8 mouse cellular contexts compared by ENCODE assay signal in the genomic region with DNA sequence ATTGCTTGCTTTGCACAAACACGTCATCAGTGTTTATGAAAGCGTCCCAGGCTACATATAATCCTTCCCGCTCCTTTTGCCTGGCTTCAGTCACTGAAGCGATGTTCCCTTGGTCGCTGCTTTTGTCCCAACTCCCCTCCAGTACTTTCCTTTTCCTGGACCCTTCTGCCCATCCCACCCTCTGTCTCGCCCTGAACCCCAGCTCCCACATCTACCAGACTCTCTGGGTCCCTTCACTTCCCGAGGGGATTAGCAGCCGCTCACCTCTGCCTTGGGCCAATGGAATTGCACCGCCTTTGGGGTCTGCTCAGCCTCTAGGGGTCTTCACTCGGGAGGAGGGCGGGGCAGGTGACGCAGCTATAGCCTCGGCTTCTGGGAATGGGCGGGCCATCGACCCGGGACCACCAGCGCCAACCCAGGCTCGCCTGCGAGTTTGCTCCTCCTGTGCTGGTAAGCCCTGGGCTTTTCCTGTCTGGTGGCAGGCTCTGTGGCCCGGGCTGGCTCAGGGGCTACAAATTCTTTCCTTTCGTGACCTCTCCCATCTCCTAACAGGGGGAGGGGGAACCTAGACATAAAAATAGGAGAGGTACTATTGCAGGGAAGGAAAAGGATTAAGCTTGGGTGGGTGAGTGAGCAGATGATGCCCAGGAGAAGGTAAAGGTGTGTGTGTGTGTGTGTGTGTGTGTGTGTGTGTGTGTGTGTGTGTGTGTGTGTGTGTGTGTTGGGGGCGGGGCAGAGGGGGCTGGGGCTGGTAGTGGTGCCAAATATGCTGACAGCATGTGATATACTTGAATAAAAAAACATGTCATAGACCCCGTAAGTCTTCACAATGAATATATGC. TPM values are rescaled to one million over a fixed set of nuclear protein-coding genes. Genes with fewer than 3 reads are reported as not detected.
DNase-seq lines count a peak whose midpoint lies in the region; ATAC-seq and TF ChIP-seq lines count a peak whose summit lies in the region.

A gene (minus strand): TSS at position 330 of the 841 bp plus-strand sequence.

- peak within 1 kb of the TSS; percentile 9; the same call in 1 of the 2 replicates for H3K9ac ChIP-seq in ES-Bruce4 (ENCODE audit: low read depth, poor library complexity, severe bottlenecking)
- peak within 1 kb of the TSS; percentile 76 for H3K9ac ChIP-seq in embryonic facial prominence, embryonic 13.5 days
- peak within 1 kb of the TSS; percentile 79 for H3K9ac ChIP-seq in heart, embryonic 12.5 days

- peak within 1 kb of the TSS; percentile 70 for H3K4me3 ChIP-seq in ES-Bruce4 (ENCODE audit: low read depth, low read length)
- H3K4me3 ChIP-seq in embryonic facial prominence, embryonic 13.5 days, result peak within 1 kb of the TSS; percentile 62
- peak within 1 kb of the TSS; percentile 91 for H3K4me3 ChIP-seq in heart, embryonic 12.5 days

- no peak for TF ChIP-seq EP300 in ES-Bruce4 (IDR thresholded peaks at IDR 0.05; ENCODE audit: insufficient read depth, low read depth, low read length)

- TF ChIP-seq POLR2A in ES-Bruce4 (IDR thresholded peaks at IDR 0.05; ENCODE audit: insufficient read depth, low read length), result no peak

- peak; percentile 92 for ATAC-seq in embryonic facial prominence, embryonic 13.5 days (ENCODE audit: insufficient number of reproducible peaks, insufficient read depth, low FRiP score, low TSS enrichment, low read depth)
- ATAC-seq in heart, embryonic 12.5 days (ENCODE audit: insufficient number of reproducible peaks, low FRiP score), result peak; percentile 89

- DNase-seq in adrenal gland, postnatal 25 days, result peak; percentile 24
- DNase-seq in layer of hippocampus, postnatal 10 days (ENCODE audit: low spot score in 2 of 2), result peak; percentile 59 to 68
- DNase-seq in lung, postnatal 14 days, result peak; percentile 32
- peak; percentile 34 for DNase-seq in retina, postnatal 7 days (ENCODE audit: low read depth, low spot score)
- DNase-seq in spleen, adult 12 weeks (ENCODE audit: low spot score), result no peak

- 2% methylated on average over 23 of the region's 23 CpGs for WGBS in embryonic facial prominence, embryonic 13.5 days
- WGBS in heart, embryonic 12.5 days, result 4% methylated on average over 22 of the region's 23 CpGs

- H3K27ac ChIP-seq in ES-Bruce4 (ENCODE audit: insufficient read depth, low read length), result no peak within 1 kb of the TSS
- H3K27ac ChIP-seq in embryonic facial prominence, embryonic 13.5 days, result peak within 1 kb of the TSS; percentile 81
- H3K27ac ChIP-seq in heart, embryonic 12.5 days (ENCODE audit: poor library complexity, severe bottlenecking), result peak within 1 kb of the TSS; percentile 58

- H3K4me1 ChIP-seq in ES-Bruce4 (ENCODE audit: control insufficient read depth, insufficient read depth, low read length), result no peaks in the 10 kb centered on the region
- peaks cover 12% of the 10 kb centered on the region for H3K4me1 ChIP-seq in embryonic facial prominence, embryonic 13.5 days
- H3K4me1 ChIP-seq in heart, embryonic 12.5 days (replicated peaks), result no peaks in the 10 kb centered on the region

- H3K27me3 ChIP-seq in ES-Bruce4 (ENCODE audit: control insufficient read depth, insufficient read depth, low read length, poor library complexity, severe bottlenecking), result no peaks in the 10 kb centered on the region; the same call in 1 of the 2 replicates
- no peaks in the 10 kb centered on the region for H3K27me3 ChIP-seq in embryonic facial prominence, embryonic 13.5 days
- H3K27me3 ChIP-seq in heart, embryonic 12.5 days (replicated peaks), result no peaks in the 10 kb centered on the region

- TF ChIP-seq CTCF in ES-Bruce4 (IDR thresholded peaks at IDR 0.05; ENCODE audit: low read depth, low read length), result no peak

- no peaks in the 10 kb centered on the region for H3K36me3 ChIP-seq in ES-Bruce4 (ENCODE audit: control insufficient read depth, insufficient read depth, low read length, poor library complexity, severe bottlenecking)
- peaks cover 16% of the 10 kb centered on the region for H3K36me3 ChIP-seq in embryonic facial prominence, embryonic 13.5 days
- H3K36me3 ChIP-seq in heart, embryonic 12.5 days, result no peaks in the 10 kb centered on the region

- peak within 1 kb of the TSS; percentile 67 for H3K4me2 ChIP-seq in embryonic facial prominence, embryonic 13.5 days
- peak within 1 kb of the TSS; percentile 75 for H3K4me2 ChIP-seq in heart, embryonic 12.5 days

- H3K9me3 ChIP-seq in ES-Bruce4 (replicated peaks; ENCODE audit: control insufficient read depth, insufficient read depth, low read length, poor library complexity, severe bottlenecking), result no peaks in the 10 kb centered on the region
- no peaks in the 10 kb centered on the region for H3K9me3 ChIP-seq in embryonic facial prominence, embryonic 13.5 days
- no peaks in the 10 kb centered on the region for H3K9me3 ChIP-seq in heart, embryonic 12.5 days (replicated peaks)

RNA-seq across cellular contexts. Expression of the gene that starts here (rescaled TPM):
- 3.2 and 3.8 TPM in 2 replicates for polyA plus RNA-seq in ES-Bruce4 (2011; ENCODE audit: insufficient read depth, insufficient read length, low read depth, missing spikeins)
- 1.4 and 1.6 TPM in 2 replicates for total RNA-seq in adrenal gland, postnatal 25 days (2021)
- polyA plus RNA-seq in embryonic facial prominence, embryonic 13.5 days (2015; fragmentation: Nextera tagmentation; extraction: Ambion mirVana), result 26.8 and 28.3 TPM in 2 replicates
- polyA plus RNA-seq in heart, embryonic 12.5 days (2016; fragmentation: Nextera tagmentation; extraction: Ambion mirVana), result 2.1 and 2.4 TPM in 2 replicates
- 1 to 10 TPM; 4.9 to 5.6 TPM for total RNA-seq in layer of hippocampus, postnatal 10 days (2021)

Comparison
In these comparisons a context has a peak if more than half of its experiments do, and no peak if none do; other contexts are left out.
1. H3K9ac ChIP-seq: peak in every context shown above with its lines; median percentile 79 in heart, embryonic 12.5 days; 76 in embryonic facial prominence, embryonic 13.5 days; 9 in ES-Bruce4.